Mouse (Mus musculus): ENCODE results near the gene Gm43302.
"Not testable (repeated sequence)": the region's sequence is repeated elsewhere in the genome, so short reads cannot be mapped to it uniquely, and the experiment has no call there.

- TF ChIP-seq GATA1, TAL1 (IDR thresholded peaks at IDR 0.05; ENCODE audit: low read length): not testable (repeated sequence)
Observed at GRCm38 (mm10) chr5:105244741-105245140, 48.8 kb downstream of the Gm43302 start.

All from erythroblast, embryonic 14.5 days (primary cell).